Mouse (Mus musculus) CH12.LX (cell line): Measurements from ENCODE around the gene Apobec3.

Source experiments
- EP300 ChIP-seq: IDR thresholded peaks from 2 replicates; pipeline ENCODE4 v1.6.1; 2011; ENCODE audit warnings: low read length, improper control_type of control experiment
- ETS1 ChIP-seq: conservative IDR thresholded peaks from 2 replicates; pipeline ENCODE4 v1.6.1; 2012; ENCODE audit warnings: low read depth, mild to moderate bottlenecking, inconsistent platforms, low read length, improper control_type of control experiment, moderate library complexity
- HCFC1 ChIP-seq: IDR thresholded peaks from 2 replicates; pipeline ENCODE4 v1.6.1; 2012; ENCODE audit warnings: low read depth, mild to moderate bottlenecking, inconsistent platforms, low read length, improper control_type of control experiment
- NELFE ChIP-seq: IDR thresholded peaks from 2 replicates; pipeline ENCODE4 v1.6.1; 2011; ENCODE audit warnings: low read depth, low read length, improper control_type of control experiment
- POLR2A ChIP-seq: IDR thresholded peaks from 2 replicates; pipeline ENCODE4 v1.6.1; 2011; ENCODE audit warnings: low read depth, mild to moderate bottlenecking, improper control_type of control experiment, low read length
- SIN3A ChIP-seq: IDR thresholded peaks from 2 replicates; pipeline ENCODE4 v1.6.1; 2012; ENCODE audit warnings: low read length, improper control_type of control experiment, inconsistent platforms
- ZKSCAN1 ChIP-seq: IDR thresholded peaks from 2 replicates; pipeline ENCODE4 v1.6.1; 2012; ENCODE audit warnings: low read depth, inconsistent platforms, low read length, improper control_type of control experiment, borderline replicate concordance
- ZMIZ1 ChIP-seq: IDR thresholded peaks from 2 replicates; pipeline ENCODE4 v1.6.1; 2012; ENCODE audit warnings: low read depth, mild to moderate bottlenecking, inconsistent platforms, low read length, improper control_type of control experiment

- TF ChIP-seq ETS1 (no peak), EP300 (no peak), POLR2A (no peak), HCFC1 (no peak), ZMIZ1 (no peak), NELFE (no peak), ZKSCAN1 (no peak), SIN3A (no peak)
These were observed 12.7 kb upstream of the Apobec3 start for GRCm38 (mm10) chr15:79878725-79879136.
